Mouse (Mus musculus): ENCODE measurements around the gene Evpl. TPM values are rescaled to one million over a fixed set of nuclear protein-coding genes. Genes with fewer than 3 reads are reported as not detected.

Evpl gene
- polyA plus RNA-seq, 1 experiment: 0.96 TPM

DNA sequence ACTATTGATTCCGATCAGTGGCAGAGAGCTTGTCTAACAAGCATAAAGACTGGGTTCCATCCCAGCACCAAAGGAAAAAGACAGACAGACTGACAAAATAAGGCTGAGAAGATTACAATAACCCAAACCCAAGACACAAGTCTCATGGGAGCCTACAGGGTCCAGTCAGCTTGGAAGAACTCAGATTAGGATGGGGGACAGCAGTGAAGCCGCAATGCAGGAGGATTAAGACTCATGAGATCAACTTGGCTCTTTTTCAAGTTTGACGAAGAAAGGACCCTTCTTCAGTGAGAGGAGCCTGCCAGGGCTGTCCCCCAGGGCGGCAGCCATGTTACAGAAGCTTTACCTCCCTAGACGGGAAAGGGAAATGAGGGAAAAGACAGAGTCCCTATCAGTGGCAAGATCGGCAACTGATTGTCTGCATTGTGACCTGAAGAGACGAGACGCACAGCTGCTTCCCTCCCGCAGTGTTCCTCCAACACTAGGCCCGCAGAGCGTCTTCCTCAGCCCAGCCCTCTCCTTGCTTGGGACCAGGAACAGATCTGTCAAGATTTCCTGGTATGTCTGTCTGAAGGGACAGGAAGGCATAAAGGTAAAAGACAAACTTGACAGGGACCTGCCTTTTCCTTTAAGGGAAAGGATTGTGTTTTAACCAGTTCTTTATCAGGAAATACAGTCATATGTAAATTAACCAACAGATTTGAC, 50.5 kb downstream of the Evpl start:
- DNase-seq (ENCODE audit: low read depth): peak; percentile 44
- TF ChIP-seq POLR2A (IDR thresholded peaks at IDR 0.05; ENCODE audit: borderline replicate concordance, extremely low read depth, insufficient read depth, insufficient read length, poor library complexity, severe bottlenecking) (no peak), CTCF (IDR thresholded peaks at IDR 0.05; ENCODE audit: borderline replicate concordance, extremely low read depth, insufficient read depth, insufficient read length) (no peak)

DNA sequence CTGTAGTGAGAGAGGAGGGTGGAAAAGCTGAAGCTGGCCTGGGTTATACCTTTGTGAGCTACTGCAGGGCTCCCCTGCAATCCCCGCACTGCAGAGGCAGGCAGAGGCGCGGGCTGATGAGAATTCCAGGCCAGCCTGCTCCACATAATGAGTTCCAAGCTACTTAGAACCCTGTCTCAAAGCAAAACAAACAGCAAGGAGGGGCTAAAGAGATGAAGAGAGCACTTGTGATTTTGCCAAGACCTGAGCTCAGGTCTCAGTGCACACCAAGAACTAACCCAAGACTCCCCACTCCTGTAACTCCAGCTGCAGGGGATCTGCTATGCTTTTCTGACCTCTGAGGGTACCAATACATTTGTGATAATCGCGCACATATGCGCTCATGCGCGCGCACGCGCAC, 51.5 kb downstream of the Evpl start:
- DNase-seq (ENCODE audit: low read depth): peak; percentile 19
- TF ChIP-seq POLR2A (IDR thresholded peaks at IDR 0.05; ENCODE audit: borderline replicate concordance, extremely low read depth, insufficient read depth, insufficient read length, poor library complexity, severe bottlenecking) (no peak), CTCF (IDR thresholded peaks at IDR 0.05; ENCODE audit: borderline replicate concordance, extremely low read depth, insufficient read depth, insufficient read length) (no peak)

DNA sequence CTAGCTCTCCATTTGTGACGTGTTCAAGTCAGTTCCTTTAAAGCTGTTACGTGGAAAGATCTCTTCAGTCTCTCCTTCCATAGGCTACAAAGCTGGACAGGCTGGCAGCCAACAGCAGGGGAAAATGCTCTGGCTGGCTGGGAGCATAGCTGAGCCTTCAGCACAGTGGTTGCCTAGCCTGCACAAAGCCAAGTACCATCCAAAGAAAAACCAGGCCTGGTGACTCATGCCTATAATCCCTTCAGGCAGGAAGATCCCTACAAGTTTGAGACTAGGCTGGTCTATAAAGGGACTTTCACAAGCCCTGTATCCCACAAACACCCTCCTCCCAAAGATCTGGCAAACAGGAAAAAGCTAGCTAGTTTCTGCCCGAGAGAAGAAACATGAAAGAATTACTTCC, 52.0 kb downstream of the Evpl start:
- TF ChIP-seq POLR2A (IDR thresholded peaks at IDR 0.05; ENCODE audit: borderline replicate concordance, extremely low read depth, insufficient read depth, insufficient read length, poor library complexity, severe bottlenecking) (no peak), CTCF (IDR thresholded peaks at IDR 0.05; ENCODE audit: borderline replicate concordance, extremely low read depth, insufficient read depth, insufficient read length) (no peak)
- peak; percentile 52 for DNase-seq (ENCODE audit: low read depth)

DNA sequence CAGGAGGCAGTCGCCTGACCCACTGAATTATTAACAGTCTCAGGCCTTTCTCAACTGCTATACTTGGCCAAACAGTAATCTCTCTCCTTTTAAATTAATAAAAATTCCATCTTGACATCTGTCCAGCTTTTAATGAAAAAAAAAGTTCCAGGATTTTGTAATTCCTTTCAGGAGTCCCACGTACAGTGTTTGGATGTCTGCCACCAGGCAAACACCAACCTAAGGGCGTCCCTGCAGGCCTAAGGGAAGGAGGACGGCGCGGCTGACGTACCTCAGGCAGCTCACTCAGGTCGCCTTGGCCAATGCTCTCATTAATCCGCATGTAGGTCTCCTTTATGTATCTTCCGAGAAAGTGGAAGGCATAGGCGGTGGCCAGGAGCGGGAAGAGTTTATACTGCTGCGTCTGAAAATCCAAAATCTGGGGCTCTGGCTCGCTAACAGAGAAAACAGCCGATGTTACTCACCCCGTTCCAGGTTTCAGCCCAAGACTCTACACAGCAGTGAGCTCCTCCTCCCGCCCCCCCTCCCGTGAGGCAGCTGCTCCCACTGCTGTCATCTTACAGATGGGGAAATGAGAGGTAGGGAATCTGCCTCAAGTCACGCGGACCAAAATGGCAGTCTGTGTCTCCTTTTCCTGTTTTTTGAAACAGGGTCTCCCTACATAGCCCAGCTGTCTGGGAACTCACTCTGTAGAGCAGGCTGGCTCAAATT, 59.3 kb downstream of the Evpl start:
- no peak for DNase-seq (ENCODE audit: low read depth)
- TF ChIP-seq POLR2A (IDR thresholded peaks at IDR 0.05; ENCODE audit: borderline replicate concordance, extremely low read depth, insufficient read depth, insufficient read length, poor library complexity, severe bottlenecking) (no peak), CTCF (IDR thresholded peaks at IDR 0.05; ENCODE audit: borderline replicate concordance, extremely low read depth, insufficient read depth, insufficient read length) (no peak)

DNA sequence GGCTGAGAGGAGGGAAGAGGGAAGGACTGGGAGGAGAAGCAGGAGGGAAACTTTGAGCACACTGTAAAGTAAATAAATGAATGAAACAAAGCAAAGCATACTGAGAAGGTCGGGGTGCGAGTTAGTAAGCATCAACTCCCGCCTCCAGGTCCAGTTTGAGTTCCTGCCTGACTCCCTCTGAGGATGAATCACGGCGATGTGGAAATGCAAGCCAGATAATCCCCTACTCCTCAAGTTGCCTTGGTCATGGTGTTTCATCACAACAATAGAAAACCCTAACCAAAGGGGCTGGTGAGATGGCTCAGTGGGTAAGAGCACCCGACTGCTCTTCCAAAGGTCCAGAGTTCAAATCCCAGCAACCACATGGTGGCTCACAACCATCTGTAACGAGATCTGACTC, 61.9 kb downstream of the Evpl start:
- no peak for DNase-seq (ENCODE audit: low read depth)
- TF ChIP-seq CTCF (IDR thresholded peaks at IDR 0.05; ENCODE audit: borderline replicate concordance, extremely low read depth, insufficient read depth, insufficient read length): no peak
- TF ChIP-seq POLR2A (IDR thresholded peaks at IDR 0.05; ENCODE audit: borderline replicate concordance, extremely low read depth, insufficient read depth, insufficient read length, poor library complexity, severe bottlenecking): no peak

- TF ChIP-seq POLR2A (IDR thresholded peaks at IDR 0.05; ENCODE audit: borderline replicate concordance, extremely low read depth, insufficient read depth, insufficient read length, poor library complexity, severe bottlenecking) (no peak), CTCF (IDR thresholded peaks at IDR 0.05; ENCODE audit: borderline replicate concordance, extremely low read depth, insufficient read depth, insufficient read length) (no peak)
- no peak for DNase-seq (ENCODE audit: low read depth)
Observed at GRCm38 (mm10) chr11:116174775-116175448, 63.0 kb downstream of the Evpl start.

DNA sequence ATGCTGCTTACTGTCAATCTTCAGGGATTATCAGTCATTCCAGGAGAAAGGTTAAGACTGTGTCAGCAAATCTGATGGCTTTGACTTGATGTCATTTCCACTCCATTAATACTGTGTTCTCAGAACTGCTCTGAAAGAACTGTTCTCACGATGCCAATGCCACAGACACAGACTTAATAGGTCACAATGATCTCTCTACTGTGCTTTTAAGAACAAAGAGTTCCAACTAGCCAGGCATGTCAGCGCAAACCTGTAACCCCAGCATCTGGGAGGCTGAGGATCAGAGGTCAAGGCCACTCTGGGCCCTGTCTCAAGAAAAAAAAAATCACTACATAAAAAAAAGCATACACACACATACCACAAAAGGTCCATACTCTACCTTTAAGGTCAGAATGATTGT, 65.9 kb downstream of the Evpl start:
- DNase-seq (ENCODE audit: low read depth): no peak
- TF ChIP-seq CTCF (IDR thresholded peaks at IDR 0.05; ENCODE audit: borderline replicate concordance, extremely low read depth, insufficient read depth, insufficient read length) (no peak), POLR2A (IDR thresholded peaks at IDR 0.05; ENCODE audit: borderline replicate concordance, extremely low read depth, insufficient read depth, insufficient read length, poor library complexity, severe bottlenecking) (no peak)

Other genes with a start within 250 kb of the Evpl start
- gene Galk1, start 225.4 kb downstream of the Evpl start, polyA plus RNA-seq (2012; rRNA removed): 39.2 and 41.8 TPM in 2 replicates
- gene H3f3b, start 210.1 kb downstream of the Evpl start, polyA plus RNA-seq (2012; rRNA removed): 1,173 and 1,240 TPM in 2 replicates
- 67.3 and 87.0 TPM in 2 replicates for gene Unk, start 207.8 kb downstream of the Evpl start, polyA plus RNA-seq (2012; rRNA removed)
- gene Unc13d, start 160.1 kb downstream of the Evpl start, polyA plus RNA-seq (2012; rRNA removed): 0.97 and 1.1 TPM in 2 replicates
- 142 and 148 TPM in 2 replicates for gene Wbp2, start 151.1 kb downstream of the Evpl start, polyA plus RNA-seq (2012; rRNA removed)
- gene Trim47, start 110.9 kb downstream of the Evpl start, polyA plus RNA-seq (2012; rRNA removed): 4.2 and 5.3 TPM in 2 replicates
- 2.2 and 3.4 TPM in 2 replicates for gene Trim65, start 106.9 kb downstream of the Evpl start, polyA plus RNA-seq (2012; rRNA removed)
- gene Mrpl38, start 99.2 kb downstream of the Evpl start, polyA plus RNA-seq (2012; rRNA removed): 31.8 and 38.6 TPM in 2 replicates
- gene Fbf1, start 69.9 kb downstream of the Evpl start, polyA plus RNA-seq (2012; rRNA removed): 144 and 153 TPM in 2 replicates
- gene Ten1, start 39.2 kb downstream of the Evpl start, polyA plus RNA-seq (2012; rRNA removed): 55.6 and 64.5 TPM in 2 replicates
- gene Acox1, start 39.0 kb downstream of the Evpl start, polyA plus RNA-seq (2012; rRNA removed): 72.1 and 78.9 TPM in 2 replicates
- gene Srp68, start 36.1 kb upstream of the Evpl start, polyA plus RNA-seq (2012; rRNA removed): 68.6 and 69.3 TPM in 2 replicates
- 0.21 and 0.37 TPM in 2 replicates for gene Galr2, start 42.9 kb upstream of the Evpl start, polyA plus RNA-seq (2012; rRNA removed)
- 96.1 and 112 TPM in 2 replicates for gene Exoc7, start 69.2 kb upstream of the Evpl start, polyA plus RNA-seq (2012; rRNA removed)
- gene Foxj1, start 97.3 kb upstream of the Evpl start, polyA plus RNA-seq (2012; rRNA removed): 22.2 and 29.7 TPM in 2 replicates
- gene Rnf157, start 175.0 kb upstream of the Evpl start, polyA plus RNA-seq (2012; rRNA removed): 59.5 and 97.3 TPM in 2 replicates
- gene Ubald2, start 196.0 kb upstream of the Evpl start, polyA plus RNA-seq (2012; rRNA removed): 203 and 296 TPM in 2 replicates
- gene Qrich2, start 228.2 kb upstream of the Evpl start, polyA plus RNA-seq (2012; rRNA removed): 0.14 and 0.15 TPM in 2 replicates